Mouse (Mus musculus): ENCODE results near the gene Ndufb8.

DNA sequence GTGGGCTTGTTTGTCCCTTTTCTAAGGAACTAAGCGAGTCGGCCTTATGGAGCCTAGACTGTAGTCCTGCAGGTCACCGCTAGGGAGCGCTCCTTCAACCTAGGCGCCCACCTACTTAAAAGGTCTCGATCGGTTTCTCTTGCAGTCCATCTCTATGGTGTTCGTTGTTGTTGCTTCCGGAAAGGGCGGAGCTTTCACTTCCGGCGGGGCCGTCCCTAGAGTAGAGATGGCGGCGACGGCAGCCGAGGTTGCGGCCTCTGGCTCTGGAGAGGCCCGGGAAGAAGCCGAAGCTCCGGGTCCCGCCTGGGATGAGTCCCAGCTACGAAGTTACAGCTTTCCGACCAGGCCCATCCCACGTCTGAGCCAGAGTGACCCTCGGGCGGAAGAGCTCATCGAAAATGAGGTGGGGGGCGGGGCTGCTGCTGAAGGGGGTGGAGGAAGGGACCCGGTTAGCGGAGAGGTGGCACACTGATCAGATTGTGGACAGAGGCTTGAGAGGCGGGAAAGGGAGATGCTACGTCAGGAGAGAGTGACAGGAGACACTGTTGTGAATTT, 7.5 kb upstream of the Ndufb8 start, which contains the start of gene Hif1an:
- TF ChIP-seq USF1 (IDR thresholded peaks at IDR 0.05; ENCODE audit: low read depth) = no peak
- peak; percentile 65 for TF ChIP-seq POLR2A (IDR thresholded peaks at IDR 0.05; ENCODE audit: insufficient read length, low read depth)
- TF ChIP-seq MYOD1 (IDR thresholded peaks at IDR 0.05; ENCODE audit: control insufficient read depth in 1 of 3, insufficient read length in 2 of 3, low read depth in 2 of 3) = no peak
- TF ChIP-seq REST (IDR thresholded peaks at IDR 0.05; ENCODE audit: insufficient read depth, insufficient read length) = no peak
- no peak for TF ChIP-seq CEBPB (IDR thresholded peaks at IDR 0.05; ENCODE audit: insufficient read depth, poor library complexity, severe bottlenecking)
- no peak for TF ChIP-seq MAX (IDR thresholded peaks at IDR 0.05; ENCODE audit: low read depth)
- TF ChIP-seq POLR2AphosphoS2 (IDR thresholded peaks at IDR 0.05; ENCODE audit: insufficient read length, low read depth) = peak; percentile 50
